Mouse (Mus musculus) bone marrow, adult 2 months (tissue): Measurements from ENCODE around the gene Dnmt1. TPM values are rescaled to one million over a fixed set of nuclear protein-coding genes. Genes with fewer than 3 reads are reported as not detected.
"Not testable (repeated sequence)": the region's sequence is repeated elsewhere in the genome, so short reads cannot be mapped to it uniquely, and the experiment has no call there.

Experiments used
- H3K27ac ChIP-seq: fragments of 200-500 bp; 2 replicates; pipeline ENCODE4 v1.5.1; 2012; ENCODE audit warnings: low read depth, mild to moderate bottlenecking, control low read depth, inconsistent platforms, low read length; ENCODE audit not compliant: control insufficient read depth, poor library complexity, insufficient read depth
- H3K4me1 ChIP-seq: fragments of 200-500 bp; 2 replicates; pipeline ENCODE4 v1.6.1; 2011; ENCODE audit warnings: low read length; ENCODE audit not compliant: control insufficient read depth, insufficient read depth
- H3K4me3 ChIP-seq: fragments of 200-500 bp; replicated peaks from 2 replicates; pipeline ENCODE3; 2011; ENCODE audit warnings: mild to moderate bottlenecking, low read depth, low read length, control low read depth; ENCODE audit not compliant: control insufficient read depth
- CTCF ChIP-seq: fragments of 200-500 bp; IDR thresholded peaks from 2 replicates; pipeline ENCODE4 v1.5.1; 2011; ENCODE audit warnings: low read length, control low read depth; ENCODE audit not compliant: control insufficient read depth, insufficient read depth
- POLR2A ChIP-seq: fragments of 200-500 bp; IDR thresholded peaks from 2 replicates; pipeline ENCODE4 v1.6.1; 2011; ENCODE audit warnings: low read depth, mild to moderate bottlenecking, control low read depth, low read length, borderline replicate concordance; ENCODE audit not compliant: control insufficient read depth
- WGBS: fragments of 180-500 bp; shearing (Covaris S2); methylation state at CpG from one replicate; pipeline ENCODE4 v1.1.7; 2018; 5-methylcytosine and 5-hydroxymethylcytosine counted together
- polyA plus RNA-seq: library from polyadenylated mRNA; stranded (reverse); fragments of >200 nt; gene quantifications from 2 replicates; pipeline ENCODE4 v1.2.4, GENCODE M21; 2011; ENCODE audit warnings: low replicate concordance; ENCODE audit not compliant: missing spikeins, insufficient read depth, insufficient read length

Gene Dnmt1
- 83.7 and 98.4 TPM in 2 replicates for polyA plus RNA-seq

- TF ChIP-seq POLR2A, result no peak
- no peak for TF ChIP-seq CTCF
- peaks cover 1% of the 10 kb centered on the region; the same call in 1 of the 2 replicates for H3K4me1 ChIP-seq
- H3K27ac ChIP-seq, result no peak within 1 kb of the TSS
- no peak within 1 kb of the TSS for H3K4me3 ChIP-seq
- 100% methylated on average over 2 of the region's 2 CpGs for WGBS
These were observed at the start of gene Dnmt1 for GRCm38 (mm10) chr9:20959430-20959938. Dnmt1 (minus strand) TSS chr9:20959888.

- no peak overlapping the region for H3K4me3 ChIP-seq
- WGBS, result 84% methylated on average over 7 of the region's 7 CpGs
- TF ChIP-seq CTCF, result peak; percentile 15; the same call in 1 of the 2 replicates
- TF ChIP-seq POLR2A, result no peak
- no peaks in the 10 kb centered on the region; the same call in 1 of the 2 replicates for H3K4me1 ChIP-seq
- H3K27ac ChIP-seq, result no peak overlapping the region
These were observed 48.3 kb upstream of the Dnmt1 start for GRCm38 (mm10) chr9:21008007-21008406.

GRCm38 (mm10) chr9:21007313-21007952, 47.7 kb upstream of the Dnmt1 start:
- TF ChIP-seq CTCF (no peak), POLR2A (no peak)
- 92% methylated on average over 10 of the region's 10 CpGs for WGBS
- H3K4me1 ChIP-seq, result no peaks in the 10 kb centered on the region; the same call in 1 of the 2 replicates

GRCm38 (mm10) chr9:21002627-21003551, 43.2 kb upstream of the Dnmt1 start, which contains the start of gene Mrpl4:
Mrpl4 (plus strand) TSS chr9:21002738.
- TF ChIP-seq POLR2A (peak; percentile 82; the same call in 1 of the 2 replicates), CTCF (no peak)
- H3K4me1 ChIP-seq, result no peaks in the 10 kb centered on the region
- under 1% methylated on average over 72 of the region's 72 CpGs for WGBS
- peak within 1 kb of the TSS; percentile 65 for H3K27ac ChIP-seq
- H3K4me3 ChIP-seq, result peak within 1 kb of the TSS; percentile 86

More at GRCm38 (mm10) chr9:21007313-21007952, 47.7 kb upstream of the Dnmt1 start:
- H3K27ac ChIP-seq, result no peak overlapping the region
- H3K4me3 ChIP-seq, result no peak overlapping the region

GRCm38 (mm10) chr9:21002270-21002626, 42.6 kb upstream of the Dnmt1 start:
- Histone ChIP-seq H3K4me1 (no peaks in the 10 kb centered on the region; the same call in 1 of the 2 replicates), H3K27ac (peak overlapping the region; percentile 65; the same call in 1 of the 2 replicates), H3K4me3 (peak overlapping the region; percentile 86)
- 7% methylated on average over 7 of the region's 7 CpGs for WGBS
- TF ChIP-seq POLR2A, result no peak
- TF ChIP-seq CTCF, result no peak

DNA sequence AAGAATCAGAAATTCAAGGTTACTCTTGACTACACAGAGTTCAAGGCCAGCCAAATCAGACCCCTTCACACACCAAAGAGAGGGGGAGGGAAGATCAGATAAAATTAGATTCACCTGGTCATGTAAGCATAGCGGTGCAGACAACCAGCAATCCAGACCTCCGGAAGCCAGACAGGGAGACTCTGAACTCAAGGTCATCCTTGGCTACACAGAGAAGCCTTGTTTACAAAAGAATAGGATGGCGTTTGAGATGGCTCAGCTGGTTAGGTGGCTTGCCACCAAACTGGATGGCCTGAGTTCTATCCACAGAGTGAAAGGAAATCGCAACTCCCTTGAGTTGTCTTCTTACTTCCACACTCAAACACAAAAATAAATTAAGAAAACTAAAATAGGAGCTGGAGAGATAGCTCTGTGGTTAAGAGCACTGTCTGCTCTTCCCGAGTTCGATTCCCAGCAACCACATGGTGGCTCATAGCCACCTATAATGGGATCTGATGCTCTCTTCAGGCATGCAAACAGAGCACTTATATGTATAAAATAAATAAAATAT, 42.0 kb upstream of the Dnmt1 start:
- TF ChIP-seq POLR2A, result no peak
- TF ChIP-seq CTCF, result no peak
- 67% methylated on average over 6 of the region's 6 CpGs for WGBS
- Histone ChIP-seq H3K27ac (no peak overlapping the region), H3K4me3 (no peak overlapping the region), H3K4me1 (no peaks in the 10 kb centered on the region; the same call in 1 of the 2 replicates)

DNA sequence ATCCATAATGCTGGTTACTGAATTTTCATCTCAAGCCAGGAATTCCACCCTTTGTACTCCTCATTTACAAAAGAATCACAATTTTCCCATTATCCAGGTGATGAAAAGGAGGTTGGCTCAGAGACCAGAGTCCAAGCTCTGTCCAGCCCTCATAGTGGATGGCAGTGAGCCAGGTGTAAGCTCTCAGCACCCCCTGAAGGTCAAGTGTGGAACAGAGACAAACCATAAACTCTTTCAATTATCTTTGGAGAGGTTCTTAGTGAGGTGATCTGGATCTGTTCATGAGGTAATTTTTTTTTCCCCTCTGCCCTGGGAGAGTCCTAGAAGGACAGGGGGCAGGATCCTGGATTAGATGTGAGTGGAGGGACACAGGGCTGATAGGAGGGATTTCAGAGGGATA, 41.1 kb upstream of the Dnmt1 start:
- H3K4me3 ChIP-seq, result no peak overlapping the region
- TF ChIP-seq POLR2A (no peak), CTCF (peak; percentile 40)
- no peak overlapping the region for H3K27ac ChIP-seq
- H3K4me1 ChIP-seq, result no peaks in the 10 kb centered on the region; the same call in 1 of the 2 replicates

DNA sequence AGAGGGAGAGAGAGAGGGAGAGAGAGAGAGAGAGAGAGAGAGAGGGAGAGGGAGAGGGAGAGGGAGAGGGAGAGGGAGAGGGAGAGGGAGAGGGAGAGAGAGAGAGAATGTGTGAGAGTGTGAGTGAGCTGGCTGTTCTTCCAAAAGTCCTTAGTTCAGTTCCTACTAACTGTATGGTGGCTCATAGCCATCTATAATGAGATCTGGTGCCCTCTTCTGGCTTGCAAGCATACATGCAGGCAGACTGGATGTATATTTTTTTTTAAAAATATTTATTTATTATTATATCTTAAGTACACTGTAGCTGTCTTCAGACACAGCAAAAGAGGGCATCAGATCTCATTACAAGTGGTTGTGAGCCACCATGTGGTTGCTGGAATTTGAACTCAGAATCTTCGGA, 38.6 kb upstream of the Dnmt1 start:
- H3K27ac ChIP-seq, H3K4me1 ChIP-seq, H3K4me3 ChIP-seq: not testable (repeated sequence)
- WGBS, result 66% methylated on average over 1 of the region's 1 CpGs
